Comparison of ENCODE assay signal across 8 mouse cellular contexts in genomic region chr10:7781214-7781613, GRCm38 (mm10). TPM values are rescaled to one million over a fixed set of nuclear protein-coding genes. Genes with fewer than 3 reads are reported as not detected.
A peak's percentile ranks its signal among the peaks of the same experiment; 100 is the strongest.
DNase-seq lines count a peak whose midpoint lies in the region; ATAC-seq and TF ChIP-seq lines count a peak whose summit lies in the region.

No protein-coding gene starts in this region.

- peak overlapping the region; percentile 77 for H3K4me2 ChIP-seq in kidney, postnatal 0 days (ENCODE audit: low read length)
- H3K4me2 ChIP-seq in embryonic facial prominence, embryonic 11.5 days (ENCODE audit: low read depth, low read length), result peak overlapping the region; percentile 11
- peak overlapping the region; percentile 78 for H3K4me2 ChIP-seq in intestine, embryonic 15.5 days (replicated peaks)
- peak overlapping the region; percentile 55 for H3K4me2 ChIP-seq in midbrain, postnatal 0 days (ENCODE audit: low read depth, low read length, poor library complexity, severe bottlenecking)

- 51% methylated on average over 3 of the region's 3 CpGs for WGBS in kidney, postnatal 0 days
- 52% methylated on average over 3 of the region's 3 CpGs for WGBS in embryonic facial prominence, embryonic 11.5 days
- WGBS in intestine, embryonic 15.5 days, result 50% methylated on average over 3 of the region's 3 CpGs
- WGBS in midbrain, postnatal 0 days, result 57% methylated on average over 3 of the region's 3 CpGs

- ATAC-seq in kidney, postnatal 0 days (replicated peaks; ENCODE audit: low FRiP score, low read depth), result 0 out of 2 replicates have a peak, but pooled peaks have one; percentile 2
- ATAC-seq in embryonic facial prominence, embryonic 11.5 days (replicated peaks; ENCODE audit: insufficient number of reproducible peaks, low FRiP score, low TSS enrichment, low read depth), result 0 out of 2 replicates have a peak, but pooled peaks have one; percentile 20
- peak; percentile 35 for ATAC-seq in intestine, embryonic 15.5 days
- ATAC-seq in midbrain, postnatal 0 days (ENCODE audit: low FRiP score), result no peak; the same call in 1 of the 2 replicates

- no peaks in the 10 kb centered on the region for H3K27me3 ChIP-seq in kidney, postnatal 0 days (ENCODE audit: insufficient read depth, low read length)
- no peaks in the 10 kb centered on the region for H3K27me3 ChIP-seq in embryonic facial prominence, embryonic 11.5 days (ENCODE audit: control insufficient read depth, insufficient read depth, low read length)
- H3K27me3 ChIP-seq in intestine, embryonic 15.5 days (replicated peaks), result no peaks in the 10 kb centered on the region
- no peaks in the 10 kb centered on the region for H3K27me3 ChIP-seq in midbrain, postnatal 0 days (ENCODE audit: insufficient read depth, low read length)

- peak overlapping the region; percentile 99 for H3K4me3 ChIP-seq in kidney, postnatal 0 days (replicated peaks; ENCODE audit: low read depth, low read length)
- H3K4me3 ChIP-seq in embryonic facial prominence, embryonic 11.5 days (ENCODE audit: low read depth, low read length), result peak overlapping the region; percentile 95
- H3K4me3 ChIP-seq in intestine, embryonic 15.5 days (replicated peaks), result peak overlapping the region; percentile 98
- peak overlapping the region; percentile 97 for H3K4me3 ChIP-seq in midbrain, postnatal 0 days (ENCODE audit: low read depth, low read length)

- 0 out of 2 replicates have a peak overlapping the region, but pooled peaks have one; percentile 1 for H3K27ac ChIP-seq in kidney, postnatal 0 days
- H3K27ac ChIP-seq in embryonic facial prominence, embryonic 11.5 days (replicated peaks; ENCODE audit: low read depth, low read length), result no peak overlapping the region
- no peak overlapping the region for H3K27ac ChIP-seq in intestine, embryonic 15.5 days
- H3K27ac ChIP-seq in midbrain, postnatal 0 days (ENCODE audit: low read depth, low read length), result no peak overlapping the region; the same call in 1 of the 2 replicates

- 0 out of 2 replicates have a peak, but pooled peaks cover 5% of the 10 kb centered on the region for H3K36me3 ChIP-seq in kidney, postnatal 0 days (ENCODE audit: insufficient read depth, low read length)
- H3K36me3 ChIP-seq in embryonic facial prominence, embryonic 11.5 days (replicated peaks; ENCODE audit: control insufficient read depth, insufficient read depth, low read depth, low read length), result no peaks in the 10 kb centered on the region; the same call in 1 of the 2 replicates
- peaks cover 6% of the 10 kb centered on the region; the same call in 1 of the 2 replicates for H3K36me3 ChIP-seq in intestine, embryonic 15.5 days
- H3K36me3 ChIP-seq in midbrain, postnatal 0 days (ENCODE audit: insufficient read depth, low read length), result peaks cover 5% of the 10 kb centered on the region; the same call in 1 of the 2 replicates

- no peaks in the 10 kb centered on the region for H3K9me3 ChIP-seq in kidney, postnatal 0 days (replicated peaks; ENCODE audit: low read length)
- H3K9me3 ChIP-seq in embryonic facial prominence, embryonic 11.5 days (replicated peaks; ENCODE audit: control insufficient read depth, low read length), result no peaks in the 10 kb centered on the region
- H3K9me3 ChIP-seq in intestine, embryonic 15.5 days, result no peaks in the 10 kb centered on the region
- no peaks in the 10 kb centered on the region for H3K9me3 ChIP-seq in midbrain, postnatal 0 days (ENCODE audit: low read length)

- no peak for TF ChIP-seq CTCF in kidney, postnatal 0 days (IDR thresholded peaks at IDR 0.05; ENCODE audit: low read depth)
- no peak for TF ChIP-seq CTCF in midbrain, postnatal 0 days (IDR thresholded peaks at IDR 0.05)

- no peak overlapping the region for H3K9ac ChIP-seq in kidney, postnatal 0 days (ENCODE audit: low read depth, low read length)
- no peak overlapping the region for H3K9ac ChIP-seq in embryonic facial prominence, embryonic 11.5 days (replicated peaks; ENCODE audit: low read length)
- no peak overlapping the region for H3K9ac ChIP-seq in intestine, embryonic 15.5 days
- peak overlapping the region; percentile 97; the same call in 1 of the 2 replicates for H3K9ac ChIP-seq in midbrain, postnatal 0 days (replicated peaks; ENCODE audit: low read length, poor library complexity, severe bottlenecking)

- DNase-seq in kidney, postnatal 0 days (ENCODE audit: low spot score), result no peak
- DNase-seq in kidney, adult 8-10 months, result no peak
- DNase-seq in embryonic facial prominence, embryonic 11.5 days (ENCODE audit: low spot score), result no peak
- DNase-seq in midbrain, postnatal 0 days (ENCODE audit: low spot score), result no peak
- DNase-seq in testis, postnatal 14 days (ENCODE audit: low spot score), result no peak
- no peak for DNase-seq in thymus, postnatal 14 days
- DNase-seq in gastrocnemius, adult 8-10 months (ENCODE audit: low spot score in 2 of 2), result no peak

- no peaks in the 10 kb centered on the region for H3K4me1 ChIP-seq in kidney, postnatal 0 days (replicated peaks; ENCODE audit: insufficient read depth, low read length)
- no peaks in the 10 kb centered on the region for H3K4me1 ChIP-seq in embryonic facial prominence, embryonic 11.5 days (ENCODE audit: control insufficient read depth, insufficient read depth, low read length)
- H3K4me1 ChIP-seq in intestine, embryonic 15.5 days (replicated peaks), result no peaks in the 10 kb centered on the region
- H3K4me1 ChIP-seq in midbrain, postnatal 0 days (ENCODE audit: insufficient read depth, low read length), result no peaks in the 10 kb centered on the region

RNA-seq across cellular contexts. Expression of gene Ginm1, which starts 11.4 kb away (rescaled TPM):
- polyA plus RNA-seq in kidney, postnatal 0 days (2015; fragmentation: Nextera tagmentation; extraction: Ambion mirVana), result 158 and 165 TPM in 2 replicates
- 61.6 and 61.7 TPM in 2 replicates for polyA plus RNA-seq in embryonic facial prominence, embryonic 11.5 days (2014; fragmentation: Nextera tagmentation; extraction: Ambion mirVana)
- polyA plus RNA-seq in intestine, embryonic 15.5 days (2015; fragmentation: Nextera tagmentation; extraction: Ambion mirVana), result 75.4 and 78.2 TPM in 2 replicates
- total RNA-seq in midbrain, postnatal 0 days (2014; rRNA removed), result 22.2 and 35.4 TPM in 2 replicates
- polyA plus RNA-seq in midbrain, postnatal 0 days (2015; fragmentation: Nextera tagmentation; extraction: Ambion mirVana), result 65.4 and 67.9 TPM in 2 replicates
- 100 to 1,000 TPM; 102 to 111 (median 105) TPM for total RNA-seq in gastrocnemius, adult 8-10 months (2022)

RNA-seq across cellular contexts. Expression of gene Ppil4, which starts 11.5 kb away (rescaled TPM):
- polyA plus RNA-seq in kidney, postnatal 0 days (2015; fragmentation: Nextera tagmentation; extraction: Ambion mirVana), result 32.2 and 33.4 TPM in 2 replicates
- 48.5 and 49.1 TPM in 2 replicates for polyA plus RNA-seq in embryonic facial prominence, embryonic 11.5 days (2014; fragmentation: Nextera tagmentation; extraction: Ambion mirVana)
- 30.7 and 33.9 TPM in 2 replicates for polyA plus RNA-seq in intestine, embryonic 15.5 days (2015; fragmentation: Nextera tagmentation; extraction: Ambion mirVana)
- total RNA-seq in midbrain, postnatal 0 days (2014; rRNA removed), result 30.6 and 40.5 TPM in 2 replicates
- 46.0 and 50.6 TPM in 2 replicates for polyA plus RNA-seq in midbrain, postnatal 0 days (2015; fragmentation: Nextera tagmentation; extraction: Ambion mirVana)
- 10 to 100 TPM in 2 of 4 experiments, 1 to 10 TPM in 2; 7.9 to 10.6 (median 9.8) TPM for total RNA-seq in gastrocnemius, adult 8-10 months (2022)

RNA-seq across cellular contexts. Expression of gene Zc3h12d, which starts 51.1 kb away (rescaled TPM):
- 0.29 TPM in 2 replicates for polyA plus RNA-seq in kidney, postnatal 0 days (2015; fragmentation: Nextera tagmentation; extraction: Ambion mirVana)
- 0.07 and 0.08 TPM in 2 replicates for polyA plus RNA-seq in embryonic facial prominence, embryonic 11.5 days (2014; fragmentation: Nextera tagmentation; extraction: Ambion mirVana)
- 0.49 and 0.53 TPM in 2 replicates for polyA plus RNA-seq in intestine, embryonic 15.5 days (2015; fragmentation: Nextera tagmentation; extraction: Ambion mirVana)
- 0.14 and 0.16 TPM in 2 replicates for total RNA-seq in midbrain, postnatal 0 days (2014; rRNA removed)
- polyA plus RNA-seq in midbrain, postnatal 0 days (2015; fragmentation: Nextera tagmentation; extraction: Ambion mirVana), result 0.20 and 0.34 TPM in 2 replicates
- under 1 TPM in 1 of 4 experiments, not detected in 3; 0.07 TPM for total RNA-seq in gastrocnemius, adult 8-10 months (2022)

RNA-seq across cellular contexts. Expression of gene Katna1, which starts 55.4 kb away (rescaled TPM):
- 46.0 and 49.4 TPM in 2 replicates for polyA plus RNA-seq in kidney, postnatal 0 days (2015; fragmentation: Nextera tagmentation; extraction: Ambion mirVana)
- 82.6 and 83.5 TPM in 2 replicates for polyA plus RNA-seq in embryonic facial prominence, embryonic 11.5 days (2014; fragmentation: Nextera tagmentation; extraction: Ambion mirVana)
- polyA plus RNA-seq in intestine, embryonic 15.5 days (2015; fragmentation: Nextera tagmentation; extraction: Ambion mirVana), result 52.6 and 57.9 TPM in 2 replicates
- 12.6 and 13.3 TPM in 2 replicates for total RNA-seq in midbrain, postnatal 0 days (2014; rRNA removed)
- 15.5 and 17.2 TPM in 2 replicates for polyA plus RNA-seq in midbrain, postnatal 0 days (2015; fragmentation: Nextera tagmentation; extraction: Ambion mirVana)
- total RNA-seq in gastrocnemius, adult 8-10 months (2022), result 10 to 100 TPM; 11.4 to 13.8 (median 11.9) TPM

Comparison
In these comparisons a context has a peak if more than half of its experiments do, and no peak if none do; other contexts are left out.
1. H3K4me2 ChIP-seq: peak in every context shown above with its lines; median percentile 78 in intestine, embryonic 15.5 days; 77 in kidney, postnatal 0 days; 55 in midbrain, postnatal 0 days; 11 in embryonic facial prominence, embryonic 11.5 days.